8 mouse cellular contexts compared by ENCODE assay signal in the genomic region with DNA sequence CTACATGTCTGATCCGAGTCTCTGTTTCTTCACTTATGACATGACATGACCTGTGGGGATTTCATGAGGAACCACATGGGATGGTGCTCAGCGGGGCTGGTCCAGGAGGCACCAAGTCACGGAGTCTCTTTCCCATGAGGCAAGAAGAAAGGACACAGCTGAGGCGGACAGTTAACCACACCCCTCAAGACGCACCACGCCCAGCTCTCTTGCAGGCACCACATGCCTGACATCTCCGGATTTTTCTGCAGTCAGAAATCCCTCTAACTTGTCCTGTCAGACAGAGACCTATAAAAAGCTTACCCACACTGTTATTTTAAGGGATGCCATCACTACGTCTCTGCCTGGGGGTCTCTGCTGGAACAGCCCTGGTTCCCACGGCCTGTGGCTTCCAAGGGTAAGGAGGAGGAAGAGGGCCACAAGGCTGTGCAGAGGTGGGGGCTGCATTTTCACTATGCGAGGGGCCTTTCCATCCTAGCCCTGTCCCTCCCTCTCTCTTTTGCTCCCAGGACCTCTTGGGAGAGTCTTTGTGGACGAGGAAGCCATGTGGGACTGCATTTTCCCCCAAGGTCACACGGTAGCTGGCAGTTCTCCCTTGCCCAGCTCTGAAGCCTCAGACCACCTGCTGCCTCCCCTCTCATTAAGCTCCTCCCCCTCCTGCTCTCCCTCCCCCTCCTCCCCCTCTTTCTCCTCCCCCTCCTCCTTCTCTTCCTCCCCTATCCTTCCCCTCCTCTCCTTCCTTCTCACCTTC.
DNase-seq lines count a peak whose midpoint lies in the region; ATAC-seq and TF ChIP-seq lines count a peak whose summit lies in the region.

No protein-coding gene starts in this region.

- 16% methylated on average over 12 of the region's 12 CpGs for WGBS in heart, embryonic 11.5 days (ENCODE audit: insufficient replicate concordance)
- whole genome bisulfite sequencing in forebrain, postnatal 0 days, result 27% methylated on average over 12 of the region's 12 CpGs
- 25% methylated on average over 12 of the region's 12 CpGs for WGBS in lung, embryonic 16.5 days

- H3K27ac ChIP-seq in heart, embryonic 11.5 days (ENCODE audit: low read depth, low read length), result no peak overlapping the region; the same call in 1 of the 2 replicates
- H3K27ac ChIP-seq in forebrain, postnatal 0 days (ENCODE audit: low read depth, low read length), result no peak overlapping the region
- H3K27ac ChIP-seq in lung, embryonic 16.5 days (ENCODE audit: low read length), result peak overlapping the region; percentile 58
- no peak overlapping the region for H3K27ac ChIP-seq in layer of hippocampus, adult 2 months

- H3K4me2 ChIP-seq in heart, embryonic 11.5 days, result no peak overlapping the region; the same call in 1 of the 2 replicates
- H3K4me2 ChIP-seq in forebrain, postnatal 0 days (ENCODE audit: low read depth), result no peak overlapping the region
- H3K4me2 ChIP-seq in lung, embryonic 16.5 days (ENCODE audit: low read depth, low read length), result no peak overlapping the region

- peaks cover 28% of the 10 kb centered on the region for H3K27me3 ChIP-seq in heart, embryonic 11.5 days (ENCODE audit: control insufficient read depth, insufficient read depth, low read length)
- H3K27me3 ChIP-seq in E14TG2a.4 (ENCODE audit: insufficient read depth, low read length), result peaks cover 60% of the 10 kb centered on the region
- no peaks in the 10 kb centered on the region for H3K27me3 ChIP-seq in forebrain, postnatal 0 days (ENCODE audit: insufficient read depth, low read length)
- H3K27me3 ChIP-seq in lung, embryonic 16.5 days (ENCODE audit: control insufficient read depth, insufficient read depth, low read depth, low read length), result no peaks in the 10 kb centered on the region

- H3K9me3 ChIP-seq in heart, embryonic 11.5 days (replicated peaks; ENCODE audit: control insufficient read depth, low read length), result no peaks in the 10 kb centered on the region
- no peaks in the 10 kb centered on the region for H3K9me3 ChIP-seq in E14TG2a.4 (ENCODE audit: low read length)
- H3K9me3 ChIP-seq in forebrain, postnatal 0 days (ENCODE audit: low read length), result no peaks in the 10 kb centered on the region
- H3K9me3 ChIP-seq in lung, embryonic 16.5 days (ENCODE audit: control insufficient read depth, low read length), result no peaks in the 10 kb centered on the region

- no peak for TF ChIP-seq CTCF in E14TG2a.4 (conservative IDR thresholded peaks at IDR 0.05; ENCODE audit: low read length)
- no peak for TF ChIP-seq CTCF in forebrain, postnatal 0 days (IDR thresholded peaks at IDR 0.05; ENCODE audit: low read depth)
- TF ChIP-seq CTCF in layer of hippocampus, adult 2 months (conservative IDR thresholded peaks at IDR 0.05), result no peak

- H3K9ac ChIP-seq in heart, embryonic 11.5 days (ENCODE audit: low read depth, low read length), result no peak overlapping the region
- 0 out of 2 replicates have a peak overlapping the region, but pooled peaks have one; percentile 14 for H3K9ac ChIP-seq in forebrain, postnatal 0 days
- no peak overlapping the region for H3K9ac ChIP-seq in lung, embryonic 16.5 days (ENCODE audit: low read length)

- no peak for ATAC-seq in heart, embryonic 11.5 days (replicated peaks; ENCODE audit: insufficient number of reproducible peaks, low FRiP score, low TSS enrichment)
- ATAC-seq in forebrain, postnatal 0 days, result 0 out of 2 replicates have a peak, but pooled peaks have one; percentile 10
- ATAC-seq in lung, embryonic 16.5 days (ENCODE audit: low read depth), result peak; percentile 50; the same call in 1 of the 2 replicates

- peak; percentile 94 for DNase-seq in heart, adult 11 months
- no peak for DNase-seq in forebrain, postnatal 0 days
- no peak for DNase-seq in gastrocnemius, postnatal 4 days (ENCODE audit: low spot score in 2 of 2)
- DNase-seq in layer of hippocampus, adult 2 months (ENCODE audit: low spot score in 2 of 2), result no peak
- no peak for DNase-seq in spleen, adult 18-20 months

- H3K4me1 ChIP-seq in heart, embryonic 11.5 days (ENCODE audit: control insufficient read depth, insufficient read depth, low read length), result peaks cover 42% of the 10 kb centered on the region
- peaks cover 68% of the 10 kb centered on the region for H3K4me1 ChIP-seq in E14TG2a.4 (replicated peaks; ENCODE audit: low read depth, low read length)
- peaks cover 19% of the 10 kb centered on the region; the same call in 1 of the 2 replicates for H3K4me1 ChIP-seq in forebrain, postnatal 0 days (ENCODE audit: insufficient read depth)
- H3K4me1 ChIP-seq in lung, embryonic 16.5 days (replicated peaks; ENCODE audit: control insufficient read depth, insufficient read depth, low read length), result peaks cover 31% of the 10 kb centered on the region

- no peaks in the 10 kb centered on the region for H3K36me3 ChIP-seq in heart, embryonic 11.5 days (ENCODE audit: control insufficient read depth, insufficient read depth, low read length)
- no peaks in the 10 kb centered on the region for H3K36me3 ChIP-seq in E14TG2a.4 (ENCODE audit: insufficient read depth, low read length)
- H3K36me3 ChIP-seq in forebrain, postnatal 0 days (ENCODE audit: insufficient read depth), result no peaks in the 10 kb centered on the region
- H3K36me3 ChIP-seq in lung, embryonic 16.5 days (ENCODE audit: control insufficient read depth, insufficient read depth, low read length), result no peaks in the 10 kb centered on the region

- no peak overlapping the region for H3K4me3 ChIP-seq in heart, embryonic 11.5 days (ENCODE audit: low read depth, low read length)
- H3K4me3 ChIP-seq in E14TG2a.4 (replicated peaks; ENCODE audit: low read length), result peak overlapping the region; percentile 49; the same call in 1 of the 2 replicates
- no peak overlapping the region for H3K4me3 ChIP-seq in forebrain, postnatal 0 days (ENCODE audit: low read depth, low read length)
- no peak overlapping the region for H3K4me3 ChIP-seq in lung, embryonic 16.5 days (ENCODE audit: low read length)
- H3K4me3 ChIP-seq in layer of hippocampus, adult 2 months, result no peak overlapping the region
